Mouse (Mus musculus) kidney, postnatal 0 days (tissue): Measurements from ENCODE around the gene Hemk1. TPM values are rescaled to one million over a fixed set of nuclear protein-coding genes. Genes with fewer than 3 reads are reported as not detected.
A peak's percentile ranks its signal among the peaks of the same experiment; 100 is the strongest.

Experiments used
- ATAC-seq: fragments of 200-750 bp; cut with Nextera tagmentation; replicated peaks from 2 replicates; pipeline ENCODE4 v1.8.0; 2017; ENCODE audit warnings: low read depth, moderate number of reproducible peaks, moderate TSS enrichment, moderate library complexity; ENCODE audit not compliant: low FRiP score
- DNase-seq: peaks from one replicate; pipeline ENCODE4 v3.0.0-alpha.2; 2016; ENCODE audit warnings: low spot score
- H3K27ac ChIP-seq: fragments of 300-500 bp; sonication (generic); 2 replicates; pipeline ENCODE4 v1.5.1; 2014; ENCODE audit warnings: mild to moderate bottlenecking
- H3K27me3 ChIP-seq: fragments of 300-500 bp; sonication (generic); 2 replicates; pipeline ENCODE4 v1.6.1; 2014; ENCODE audit warnings: low read length, mixed read lengths; ENCODE audit not compliant: insufficient read depth
- H3K36me3 ChIP-seq: fragments of 300-500 bp; sonication (generic); 2 replicates; pipeline ENCODE4 v1.6.1; 2014; ENCODE audit warnings: low read length, mixed read lengths; ENCODE audit not compliant: insufficient read depth
- H3K4me1 ChIP-seq: fragments of 300-500 bp; sonication (generic); replicated peaks from 2 replicates; pipeline ENCODE4 v1.6.1; 2014; ENCODE audit warnings: antibody characterized with exemption, low read length, mixed read lengths; ENCODE audit not compliant: insufficient read depth
- H3K4me2 ChIP-seq: fragments of 300-500 bp; sonication (generic); 2 replicates; pipeline ENCODE4 v1.6.1; 2014; ENCODE audit warnings: mild to moderate bottlenecking, low read length, moderate library complexity, mixed read lengths
- H3K4me3 ChIP-seq: fragments of 300-500 bp; sonication (generic); replicated peaks from 2 replicates; pipeline ENCODE4 v1.5.1; 2014; ENCODE audit warnings: low read depth, low read length
- H3K9ac ChIP-seq: fragments of 300-500 bp; sonication (generic); 2 replicates; pipeline ENCODE4 v1.6.1; 2014; ENCODE audit warnings: low read depth, low read length
- H3K9me3 ChIP-seq: fragments of 300-500 bp; sonication (generic); replicated peaks from 2 replicates; pipeline ENCODE4 v1.6.1; 2016; ENCODE audit warnings: low read length, inconsistent platforms, mixed read lengths
- CTCF ChIP-seq: IDR thresholded peaks from 2 replicates; pipeline ENCODE4 v1.5.1; 2016; ENCODE audit warnings: antibody characterized with exemption, low read depth, mild to moderate bottlenecking, moderate library complexity
- WGBS: fragments of 180-500 bp; shearing (Covaris S2); extraction: QIAGEN DNeasy Blood & Tissue Kit; methylation state at CpG from one replicate; pipeline ENCODE4 v1.1.7; 2014; 5-methylcytosine and 5-hydroxymethylcytosine counted together
- polyA plus RNA-seq: library from polyadenylated mRNA; unstranded; fragments of >200 nt; fragmentation: Nextera tagmentation; extraction: Ambion mirVana; gene quantifications from 2 replicates; pipeline ENCODE4 v1.2.1, GENCODE M21; 2015

Gene Hemk1
- polyA plus RNA-seq, 1 experiment from 2014 or later = 10.1 TPM

- H3K36me3 ChIP-seq = no peaks in the 10 kb centered on the region
- no peak for TF ChIP-seq CTCF
- H3K4me1 ChIP-seq = 0 out of 2 replicates have a peak, but pooled peaks cover 7% of the 10 kb centered on the region
- no peaks in the 10 kb centered on the region for H3K27me3 ChIP-seq
- 69% methylated on average over 2 of the region's 2 CpGs for WGBS
- ATAC-seq = no peak
- H3K4me2 ChIP-seq = no peak overlapping the region
- peak overlapping the region; percentile 19; the same call in 1 of the 2 replicates for H3K27ac ChIP-seq
- H3K9ac ChIP-seq = no peak overlapping the region
- DNase-seq = no peak
- no peak overlapping the region for H3K4me3 ChIP-seq
- H3K9me3 ChIP-seq = no peaks in the 10 kb centered on the region
These were observed 22.4 kb downstream of the Hemk1 start for GRCm38 (mm10) chr9:107315791-107316190.

GRCm38 (mm10) chr9:107313926-107314325 is 24.2 kb downstream of the Hemk1 start:
- WGBS = 68% methylated on average over 3 of the region's 3 CpGs
- H3K9me3 ChIP-seq = no peaks in the 10 kb centered on the region
- H3K9ac ChIP-seq = no peak overlapping the region
- no peak for TF ChIP-seq CTCF
- H3K27me3 ChIP-seq = no peaks in the 10 kb centered on the region
- ATAC-seq (no peak), DNase-seq (no peak)
- peaks cover 7% of the 10 kb centered on the region; the same call in 1 of the 2 replicates for H3K4me1 ChIP-seq
- no peaks in the 10 kb centered on the region for H3K36me3 ChIP-seq
- no peak overlapping the region for H3K4me3 ChIP-seq
- H3K27ac ChIP-seq = no peak overlapping the region
- no peak overlapping the region for H3K4me2 ChIP-seq

DNA sequence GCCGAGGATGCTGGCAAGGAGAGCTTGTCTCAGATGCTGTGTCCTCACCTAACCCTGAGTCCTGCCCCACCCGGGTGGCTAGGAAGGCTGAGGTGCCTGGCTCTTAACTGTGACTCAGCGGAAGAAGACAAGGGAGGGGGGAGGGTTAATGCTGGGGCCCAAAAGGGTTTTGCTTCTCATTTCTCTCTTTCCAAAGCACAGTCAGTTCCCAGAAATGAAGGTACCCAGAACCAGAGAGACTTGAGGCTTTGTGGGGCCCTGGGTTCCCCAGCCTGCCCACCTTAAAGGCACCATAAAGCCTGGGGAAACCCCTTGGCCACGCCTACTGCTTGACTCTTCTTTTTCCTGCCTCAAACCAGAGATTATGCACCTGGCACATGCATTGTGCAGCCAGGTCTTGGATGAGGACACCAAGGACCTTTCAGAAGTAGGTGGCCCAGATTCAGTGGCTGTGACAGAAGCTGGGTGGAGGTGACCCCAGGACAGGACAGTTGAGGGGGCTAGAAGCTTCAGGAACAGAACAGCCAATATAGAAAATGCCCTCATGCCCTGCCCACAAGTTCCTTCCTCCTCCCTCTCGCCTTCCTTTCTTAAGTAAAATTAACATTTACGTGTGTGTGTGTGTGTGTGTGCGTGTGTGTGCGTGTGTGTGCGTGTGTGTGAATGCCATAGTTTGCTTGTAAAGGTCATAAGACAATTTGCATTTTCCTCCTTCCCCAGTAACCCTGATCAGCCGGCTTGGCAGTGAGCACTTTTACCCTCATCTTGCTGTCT is 25.2 kb downstream of the Hemk1 start:
- H3K9me3 ChIP-seq = no peaks in the 10 kb centered on the region
- H3K27ac ChIP-seq = peak overlapping the region; percentile 13; the same call in 1 of the 2 replicates
- DNase-seq = no peak
- no peaks in the 10 kb centered on the region for H3K36me3 ChIP-seq
- no peak overlapping the region for H3K4me3 ChIP-seq
- H3K4me1 ChIP-seq = peaks cover 17% of the 10 kb centered on the region
- no peaks in the 10 kb centered on the region for H3K27me3 ChIP-seq
- no peak overlapping the region for H3K4me2 ChIP-seq
- no peak overlapping the region for H3K9ac ChIP-seq
- no peak for ATAC-seq
- TF ChIP-seq CTCF = no peak
- 64% methylated on average over 10 of the region's 10 CpGs for WGBS

- Histone ChIP-seq H3K27me3 (no peaks in the 10 kb centered on the region), H3K9ac (no peak overlapping the region), H3K4me3 (no peak overlapping the region), H3K4me2 (no peak overlapping the region), H3K27ac (no peak overlapping the region; the same call in 1 of the 2 replicates), H3K4me1 (peaks cover 35% of the 10 kb centered on the region), H3K36me3 (no peaks in the 10 kb centered on the region), H3K9me3 (no peaks in the 10 kb centered on the region)
- 69% methylated on average over 5 of the region's 5 CpGs for WGBS
- no peak for ATAC-seq
- TF ChIP-seq CTCF = no peak
- DNase-seq = no peak
These were observed 28.6 kb downstream of the Hemk1 start for GRCm38 (mm10) chr9:107309600-107309999.

GRCm38 (mm10) chr9:107309171-107309570 is 29.0 kb downstream of the Hemk1 start:
- 47% methylated on average over 9 of the region's 9 CpGs for WGBS
- Histone ChIP-seq H3K4me2 (no peak overlapping the region), H3K36me3 (no peaks in the 10 kb centered on the region), H3K4me1 (peaks cover 35% of the 10 kb centered on the region), H3K9ac (no peak overlapping the region), H3K27me3 (no peaks in the 10 kb centered on the region), H3K27ac (peak overlapping the region; percentile 92), H3K9me3 (no peaks in the 10 kb centered on the region), H3K4me3 (no peak overlapping the region)
- no peak for TF ChIP-seq CTCF
- ATAC-seq (no peak), DNase-seq (no peak)

DNA sequence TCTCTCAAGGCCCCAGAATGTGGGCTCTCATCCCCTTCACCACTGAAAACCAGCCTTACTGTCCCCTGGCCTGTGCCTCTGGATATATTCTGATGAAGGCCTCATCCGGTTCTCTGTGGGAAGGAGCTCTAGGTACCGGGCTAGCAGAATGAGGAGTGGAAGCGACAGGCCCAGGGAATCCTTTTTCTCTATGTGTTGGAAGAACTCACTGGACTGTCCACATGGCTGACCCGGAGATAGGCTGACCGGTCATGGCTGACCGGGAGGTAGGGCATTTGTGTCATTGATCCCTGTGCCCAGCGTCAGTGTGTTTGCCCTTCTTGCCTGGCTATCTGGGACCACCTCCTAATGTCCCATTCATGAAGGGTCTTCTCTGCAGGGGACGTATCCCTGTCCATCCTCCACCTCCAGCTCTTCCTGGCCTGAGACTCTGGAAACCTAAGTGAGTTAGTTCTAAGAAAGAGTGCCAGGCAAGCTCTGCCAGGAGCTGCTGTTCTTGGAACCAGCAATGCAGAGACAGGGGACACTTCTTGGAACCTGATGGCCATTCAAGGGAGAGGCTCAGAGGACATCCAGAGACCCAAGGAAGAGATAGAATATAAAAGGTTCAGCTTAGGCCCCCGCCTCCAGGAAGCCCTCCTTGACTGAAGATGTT is 29.7 kb downstream of the Hemk1 start:
- no peak overlapping the region; the same call in 1 of the 2 replicates for H3K4me2 ChIP-seq

More for the DNA sequence above, 29.7 kb downstream of the Hemk1 start:
- ATAC-seq (0 out of 2 replicates have a peak, but pooled peaks have one; percentile 6), DNase-seq (no peak)
- 61% methylated on average over 9 of the region's 9 CpGs for WGBS
- no peaks in the 10 kb centered on the region for H3K9me3 ChIP-seq
- peak overlapping the region; percentile 92 for H3K27ac ChIP-seq
- H3K27me3 ChIP-seq = no peaks in the 10 kb centered on the region
- TF ChIP-seq CTCF = no peak
- H3K4me3 ChIP-seq = no peak overlapping the region
- H3K36me3 ChIP-seq = no peaks in the 10 kb centered on the region
- H3K9ac ChIP-seq = no peak overlapping the region
- H3K4me1 ChIP-seq = peaks cover 35% of the 10 kb centered on the region
